Mouse (Mus musculus) T-cell, adult 2 months (primary cell): Measurements from ENCODE around the gene Mmp14.

Experiments used
- DNase-seq: peaks from one replicate; pipeline ENCODE4 v3.0.0; 2022; ENCODE audit warnings: low spot score

The Mmp14 gene

DNA sequence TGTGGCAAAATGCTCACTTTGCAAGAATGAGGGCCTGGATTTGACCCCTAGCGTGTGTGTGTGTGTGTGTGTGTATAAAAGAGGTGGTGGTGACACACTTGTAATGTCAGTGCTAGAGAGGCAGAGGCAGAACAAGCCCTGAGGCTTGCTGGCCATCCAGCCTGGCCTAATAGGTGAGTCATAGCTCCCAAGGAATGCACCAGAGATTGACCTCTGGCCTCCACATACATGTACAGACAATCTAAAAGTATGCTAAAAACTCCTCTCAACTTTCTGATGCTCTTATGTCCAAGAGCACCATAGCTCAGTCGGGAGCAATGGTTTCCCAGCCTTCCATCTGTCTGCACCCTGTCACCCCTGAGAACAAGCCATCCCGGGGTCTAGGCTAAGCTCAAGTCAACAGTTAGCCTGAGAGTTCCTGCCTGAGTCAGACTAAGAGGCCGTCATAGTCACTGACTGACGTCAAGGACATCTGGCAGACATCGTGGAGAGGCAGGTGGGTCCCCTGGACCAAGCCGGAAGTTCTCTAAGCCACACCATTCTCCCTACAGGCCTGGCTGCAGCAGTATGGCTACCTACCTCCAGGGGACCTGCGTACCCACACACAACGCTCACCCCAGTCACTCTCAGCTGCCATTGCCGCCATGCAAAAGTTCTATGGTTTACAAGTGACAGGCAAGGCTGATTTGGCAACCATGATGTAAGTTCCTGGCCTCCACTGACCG is 3.9 kb downstream of the Mmp14 start:
- DNase-seq: no peak

DNA sequence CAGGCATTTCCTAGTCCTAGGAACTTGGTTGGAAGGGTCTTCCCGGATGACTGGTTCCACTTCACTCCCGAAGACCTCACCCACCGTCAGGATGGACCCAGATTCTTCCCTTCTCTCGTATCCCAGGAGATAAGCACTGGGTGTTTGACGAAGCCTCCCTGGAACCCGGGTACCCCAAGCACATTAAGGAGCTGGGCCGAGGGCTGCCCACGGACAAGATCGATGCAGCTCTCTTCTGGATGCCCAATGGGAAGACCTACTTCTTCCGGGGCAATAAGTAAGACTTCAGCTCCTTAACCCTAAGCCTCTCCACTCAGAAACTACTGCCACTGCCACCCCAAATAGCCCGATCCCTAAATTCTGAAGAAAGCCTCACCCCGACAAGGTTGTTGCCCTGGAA is 7.7 kb downstream of the Mmp14 start:
- DNase-seq: no peak

DNA sequence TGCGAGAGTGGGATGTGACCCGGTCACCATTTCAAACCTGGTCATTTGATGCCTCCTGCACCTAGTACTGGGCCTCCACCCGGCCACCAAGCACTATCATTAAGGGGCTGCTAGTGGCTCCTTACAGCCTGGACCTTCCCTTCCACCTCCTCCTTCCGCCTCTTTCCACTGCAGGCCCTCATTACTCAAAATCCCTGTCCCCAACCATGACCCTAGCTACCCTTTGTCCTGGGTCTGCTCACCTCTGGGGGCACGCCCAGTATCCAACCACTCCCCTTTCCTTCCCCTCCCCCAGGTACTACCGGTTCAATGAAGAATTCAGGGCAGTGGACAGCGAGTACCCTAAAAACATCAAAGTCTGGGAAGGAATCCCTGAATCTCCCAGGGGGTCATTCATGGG is 8.2 kb downstream of the Mmp14 start:
- no peak for DNase-seq

DNA sequence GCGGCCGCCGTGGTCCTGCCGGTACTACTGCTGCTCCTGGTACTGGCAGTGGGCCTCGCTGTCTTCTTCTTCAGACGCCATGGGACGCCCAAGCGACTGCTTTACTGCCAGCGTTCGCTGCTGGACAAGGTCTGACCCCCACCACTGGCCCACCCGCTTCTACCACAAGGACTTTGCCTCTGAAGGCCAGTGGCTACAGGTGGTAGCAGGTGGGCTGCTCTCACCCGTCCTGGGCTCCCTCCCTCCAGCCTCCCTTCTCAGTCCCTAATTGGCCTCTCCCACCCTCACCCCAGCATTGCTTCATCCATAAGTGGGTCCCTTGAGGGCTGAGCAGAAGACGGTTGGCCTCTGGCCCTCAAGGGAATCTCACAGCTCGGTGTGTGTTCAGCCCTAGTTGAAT is 9.1 kb downstream of the Mmp14 start:
- no peak for DNase-seq

DNA sequence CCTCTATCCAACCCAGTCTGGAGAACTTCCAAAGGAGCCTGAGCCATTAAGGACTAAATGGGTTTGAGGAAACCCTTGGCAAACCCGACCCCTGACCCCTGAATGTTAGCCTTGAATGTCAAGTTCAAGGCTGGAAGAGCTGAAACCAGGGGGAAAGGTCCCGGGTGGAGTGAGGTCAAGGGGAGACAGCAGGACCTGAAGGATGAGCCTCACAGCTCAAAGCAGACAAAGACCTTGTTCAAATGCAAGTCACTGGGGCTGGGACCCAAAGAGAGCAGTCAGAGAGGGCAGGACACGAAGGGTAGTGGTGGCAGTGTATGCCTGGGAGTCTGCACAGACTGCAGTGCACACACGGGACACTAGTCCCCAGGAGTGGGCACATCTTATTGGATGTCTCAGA is 10.0 kb downstream of the Mmp14 start:
- DNase-seq: no peak

DNA sequence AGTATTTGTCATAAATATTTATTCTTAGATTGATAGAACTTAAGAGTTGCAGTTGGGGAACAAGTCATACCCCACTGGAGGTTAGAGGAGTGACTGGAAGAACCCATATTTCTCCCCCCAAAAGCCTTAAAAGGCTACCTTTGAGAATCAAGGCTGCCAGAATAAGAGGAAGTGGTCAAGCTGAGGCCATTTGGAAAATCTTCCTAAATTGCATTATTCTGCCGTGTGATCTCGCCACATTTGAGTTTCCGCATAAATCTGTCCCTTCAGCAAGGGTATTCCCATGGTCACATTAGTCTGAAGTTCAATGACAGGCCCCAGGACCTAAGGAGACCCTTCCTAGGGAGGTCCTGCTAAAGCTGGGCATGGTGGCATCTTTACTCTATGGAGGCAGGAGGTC is 11.1 kb downstream of the Mmp14 start:
- no peak for DNase-seq

DNA sequence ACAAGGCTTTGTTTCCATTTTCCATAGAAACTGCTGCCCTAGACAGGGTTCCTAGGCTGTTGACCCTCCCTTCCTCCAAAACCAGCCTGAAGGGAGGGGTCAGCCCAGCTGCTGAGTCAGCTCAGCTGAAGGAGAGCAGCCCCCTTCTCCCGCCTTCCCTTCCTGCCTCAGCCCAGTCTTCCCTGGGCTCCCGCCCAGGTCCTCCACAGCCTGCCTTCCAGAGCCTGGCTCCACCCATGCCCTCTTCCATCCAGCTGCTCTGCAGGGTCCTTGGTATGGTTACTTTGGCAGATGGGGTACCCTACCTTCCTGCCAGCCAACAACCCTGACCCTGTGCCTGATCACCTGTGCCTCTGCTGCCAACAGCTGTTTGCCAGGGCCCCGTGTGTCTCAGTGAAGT is 11.8 kb downstream of the Mmp14 start:
- DNase-seq: no peak

DNA sequence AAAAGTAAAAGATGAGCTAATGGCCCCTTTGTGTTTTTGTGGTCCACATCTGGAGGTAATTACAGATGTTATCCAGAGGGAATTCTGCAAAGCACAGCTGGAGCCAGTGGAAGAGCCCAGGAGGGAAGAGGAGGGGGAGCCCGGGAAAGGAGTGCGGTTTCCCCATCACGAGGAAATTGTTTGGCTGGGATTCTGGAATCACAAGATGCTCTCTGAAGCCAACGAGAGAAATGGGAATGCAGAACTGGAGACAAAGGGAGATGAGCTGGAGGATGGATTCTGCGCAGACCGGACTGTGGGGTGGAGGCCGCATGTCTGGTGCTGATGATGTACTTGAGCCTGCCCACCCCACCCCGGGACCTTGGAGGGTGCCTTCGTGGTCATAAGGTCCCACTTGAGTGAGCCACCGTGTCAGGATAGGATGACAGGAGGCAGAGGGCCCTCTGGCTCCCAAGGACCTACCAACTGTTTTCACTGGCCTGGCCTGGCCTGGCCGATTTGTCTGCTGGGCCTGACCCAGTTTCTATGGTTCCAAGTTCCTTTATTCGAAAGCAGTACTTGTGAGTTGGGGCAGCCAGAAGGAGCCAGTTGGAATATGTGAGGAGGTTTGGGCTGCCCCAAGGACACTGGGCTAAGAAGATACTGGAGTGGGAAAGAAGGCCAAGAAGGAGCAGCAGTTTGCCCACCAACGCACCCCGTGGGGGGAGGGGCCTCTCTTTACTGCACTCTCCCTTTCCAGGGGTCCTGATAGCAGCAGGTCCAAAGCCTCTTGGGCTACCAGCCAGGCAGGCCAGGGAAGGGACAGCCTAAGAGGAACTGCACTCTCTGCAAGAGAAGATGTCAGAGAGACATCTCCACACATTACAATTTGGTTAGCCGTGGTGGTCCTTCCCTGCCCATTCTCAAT is 12.6 kb downstream of the Mmp14 start:
- no peak for DNase-seq

DNA sequence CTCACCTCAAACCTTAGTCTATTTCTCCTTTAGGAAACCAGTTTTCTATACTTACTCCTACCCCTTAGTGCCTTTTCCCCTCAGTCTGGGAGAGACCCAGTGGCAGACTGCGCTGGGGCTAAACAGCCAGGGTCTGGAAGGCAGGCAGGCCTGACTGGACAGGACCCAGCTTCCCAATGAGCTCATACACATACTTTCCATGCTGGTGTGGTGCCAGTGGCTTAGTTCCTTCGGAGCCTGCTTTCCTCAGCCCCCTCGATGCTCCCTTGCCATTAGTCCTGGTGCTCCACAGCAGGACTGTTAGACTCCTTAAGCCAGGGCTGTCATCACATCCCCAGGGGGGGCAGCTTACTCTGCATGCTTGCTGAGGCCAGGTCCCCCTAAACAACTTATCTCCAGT is 14.1 kb downstream of the Mmp14 start:
- DNase-seq: no peak

DNA sequence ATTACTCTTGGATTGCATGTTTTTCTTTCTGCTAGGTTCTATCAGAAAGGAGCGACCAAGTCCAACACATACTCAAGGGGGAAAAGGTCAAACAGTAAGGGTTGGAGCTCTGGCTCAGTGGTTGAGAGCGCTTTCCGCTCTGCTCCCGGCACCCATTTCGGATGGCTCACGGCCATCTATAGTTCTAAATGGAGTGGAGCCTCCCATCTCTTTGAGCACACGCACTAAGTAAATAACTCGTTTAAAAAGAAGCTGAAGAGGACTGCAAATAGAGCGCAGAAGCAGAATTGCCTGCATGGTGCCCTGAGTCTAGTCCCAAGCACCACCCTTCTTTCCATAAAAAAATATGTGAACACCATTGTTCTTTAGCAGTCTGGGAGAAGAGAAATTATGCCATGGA is 22.2 kb downstream of the Mmp14 start:
- DNase-seq: no peak

DNA sequence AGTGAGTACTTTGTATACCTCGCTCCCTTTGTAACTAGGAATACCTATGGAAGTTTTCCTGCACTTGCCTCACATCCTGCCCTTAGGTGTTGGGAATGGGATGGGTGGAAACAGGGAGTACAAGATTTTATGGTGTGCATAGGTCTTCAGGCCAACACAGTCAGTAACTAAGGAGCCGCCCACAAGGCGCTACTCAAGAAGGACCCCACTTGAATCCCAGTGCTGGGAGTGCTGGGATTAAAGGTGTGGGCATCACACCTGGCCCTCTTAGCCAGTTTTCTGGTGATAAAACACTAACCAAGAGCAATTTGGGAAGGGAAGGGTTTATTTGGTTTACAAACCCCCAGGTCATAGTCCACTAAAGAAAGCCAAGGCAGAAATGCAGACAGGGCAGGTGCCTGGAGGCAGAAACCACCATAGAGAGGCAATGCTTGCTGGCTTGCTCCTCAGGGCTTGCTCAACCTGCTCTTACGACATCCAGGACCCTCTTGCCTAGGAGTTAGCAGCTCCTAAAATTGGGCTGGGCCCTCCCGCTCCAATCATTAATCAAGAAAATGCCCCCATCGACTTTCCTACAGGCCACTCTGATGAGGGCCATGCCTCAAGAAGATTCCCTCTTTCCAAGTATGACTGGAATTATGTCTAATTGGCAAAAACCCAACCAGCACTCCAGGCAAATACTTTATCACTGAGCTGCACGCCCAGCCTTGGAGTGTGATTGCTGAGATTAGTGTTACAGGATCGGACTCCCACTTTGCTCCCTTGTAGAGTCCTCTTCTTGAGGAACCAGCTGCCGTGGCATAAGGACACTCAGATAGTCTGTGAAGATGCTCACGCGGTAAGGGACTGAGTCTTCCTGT is 23.5 kb downstream of the Mmp14 start:
- no peak for DNase-seq

DNA sequence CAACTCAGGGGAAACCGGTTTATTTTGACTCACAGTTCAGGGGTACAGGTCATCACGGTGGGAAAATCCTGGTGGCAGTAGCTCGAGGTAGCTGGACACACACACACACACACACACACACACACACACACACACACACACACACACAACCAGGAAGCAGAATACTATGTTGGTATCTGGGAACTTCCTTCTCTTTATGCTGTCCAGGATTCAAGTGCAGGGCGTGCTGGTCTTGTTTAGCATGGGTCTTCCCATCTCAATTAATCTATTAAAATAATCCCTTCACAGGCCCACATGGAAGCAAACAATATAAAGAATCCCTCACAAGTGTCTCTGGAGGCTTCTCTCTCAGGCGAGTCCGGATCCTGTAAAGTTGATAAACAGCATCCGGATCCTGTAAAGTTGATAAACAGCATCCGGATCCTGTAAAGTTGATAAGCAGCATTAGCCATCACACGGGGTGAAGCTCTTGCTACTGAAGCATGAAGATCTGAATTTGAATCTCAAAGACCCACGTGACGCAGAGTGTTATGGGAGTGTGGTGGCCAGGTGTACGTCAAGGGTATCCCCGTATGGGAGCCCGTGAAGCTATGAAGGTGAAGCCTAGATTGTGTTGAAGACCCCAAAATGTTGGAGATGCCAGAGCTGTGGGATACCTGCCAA is 26.6 kb downstream of the Mmp14 start:
- DNase-seq: no peak

DNA sequence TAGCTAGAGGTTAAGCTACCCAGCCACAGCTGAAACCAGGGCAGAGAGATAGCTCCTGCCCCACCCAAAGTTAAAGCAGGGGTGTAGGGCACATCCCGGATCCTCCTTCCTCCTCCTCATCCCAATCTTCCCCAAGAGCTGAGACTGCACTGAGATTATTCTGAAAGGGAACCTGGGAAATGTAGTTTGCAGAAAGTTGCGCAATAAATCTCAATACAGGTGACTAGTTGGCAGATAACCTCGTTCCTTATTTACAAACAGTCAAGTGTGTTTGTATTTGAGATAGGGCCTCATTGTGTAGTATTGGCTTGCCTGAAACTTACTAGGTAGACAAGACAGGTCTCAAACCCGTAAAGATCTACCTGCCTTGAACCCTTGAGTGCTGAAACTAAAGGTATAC is 30.7 kb downstream of the Mmp14 start:
- no peak for DNase-seq

DNA sequence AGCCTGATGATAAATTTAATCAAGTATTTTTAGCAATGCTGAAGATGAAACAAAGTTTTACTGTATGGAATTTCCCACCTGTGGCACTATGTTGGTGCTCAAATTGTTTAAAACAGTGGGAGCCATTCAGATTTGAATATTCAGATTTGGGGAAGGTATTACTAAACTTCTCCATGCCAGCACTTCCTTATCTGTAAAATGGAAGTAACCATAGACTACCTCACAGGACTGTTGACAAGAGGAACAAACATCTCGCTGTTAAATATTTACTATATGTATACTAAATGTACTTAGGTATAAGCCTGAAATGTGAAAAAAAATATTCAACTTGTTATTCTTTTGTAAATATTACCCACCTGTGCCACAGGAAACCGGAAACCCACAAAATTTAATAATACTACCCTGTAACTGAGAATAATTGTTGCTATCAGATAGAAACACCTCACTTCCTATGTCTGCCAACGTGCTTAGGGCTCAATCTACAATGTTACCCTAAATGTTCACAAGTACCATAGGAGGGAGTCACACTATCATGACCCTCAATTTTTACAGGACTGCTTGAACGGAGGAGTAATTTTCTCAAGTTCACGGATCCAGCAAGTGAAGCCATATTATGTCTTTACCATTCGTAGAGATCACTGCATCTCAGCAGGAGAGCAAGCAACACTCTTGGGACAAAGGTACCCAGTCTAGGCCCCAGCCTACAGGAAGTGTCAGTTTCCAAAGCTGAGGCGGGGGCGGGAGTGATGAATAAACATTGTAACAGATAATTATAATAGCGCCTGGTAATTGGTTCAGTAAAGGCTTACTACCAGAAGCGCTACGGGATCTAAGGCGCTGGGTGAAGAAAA is 31.9 kb downstream of the Mmp14 start:
- DNase-seq: no peak

DNA sequence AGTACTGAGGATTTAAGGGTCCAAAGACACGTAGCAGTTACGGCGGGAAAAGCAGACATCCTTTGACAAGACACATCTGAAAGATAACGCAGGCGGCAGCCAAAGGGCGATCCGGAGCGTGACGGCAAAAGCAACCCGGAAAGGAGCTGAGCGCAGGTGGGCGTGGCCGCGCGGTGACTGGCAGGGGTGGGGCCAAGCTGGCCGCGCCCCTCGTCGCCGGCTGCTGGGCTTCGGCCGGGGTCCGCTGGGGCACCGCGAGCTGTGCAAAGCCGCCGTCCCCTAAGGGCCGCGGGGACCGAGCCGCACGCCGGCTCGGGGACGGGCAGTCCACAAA is 32.5 kb downstream of the Mmp14 start, which contains the start of gene Lrp10:
Gene Lrp10 (plus strand): TSS at position 179 of the 334 bp plus-strand sequence.
- peak; percentile 89 for DNase-seq

DNA sequence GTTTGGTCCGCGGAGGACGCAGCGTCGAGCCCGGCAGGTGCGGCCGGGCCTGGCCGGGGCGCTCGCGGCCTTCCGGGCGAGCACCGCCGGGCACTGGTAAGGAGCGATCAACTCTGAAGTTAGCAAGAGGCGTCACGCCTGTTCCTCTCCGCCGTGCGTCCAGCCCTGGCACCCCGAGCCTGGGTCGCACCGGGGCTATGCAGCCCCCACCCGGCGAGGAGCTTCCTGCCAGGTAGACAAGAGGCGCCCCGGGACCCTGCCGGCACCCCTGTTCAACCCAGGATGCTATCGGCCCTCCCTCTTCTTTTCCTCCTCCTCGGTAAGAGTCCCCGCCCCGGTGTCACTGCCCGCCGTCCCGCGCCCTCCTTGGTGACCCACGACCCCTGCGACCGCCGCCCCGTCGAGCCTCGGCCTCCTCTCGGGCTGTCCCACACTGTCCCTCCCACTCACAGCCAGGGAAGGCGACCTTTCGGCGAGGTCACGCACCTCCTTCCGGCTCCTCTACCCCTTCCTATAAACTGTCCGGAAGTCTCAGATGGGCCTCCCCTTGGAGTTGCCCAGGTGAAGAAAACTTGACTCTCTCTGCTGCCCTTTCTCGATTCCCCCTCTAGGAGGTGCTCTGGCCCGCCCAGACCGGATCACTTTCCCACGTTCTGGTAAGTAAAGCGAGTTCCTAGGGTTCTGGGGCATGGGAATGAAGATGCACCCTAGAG is 33.0 kb downstream of the Mmp14 start:
- peak; percentile 78 for DNase-seq

DNA sequence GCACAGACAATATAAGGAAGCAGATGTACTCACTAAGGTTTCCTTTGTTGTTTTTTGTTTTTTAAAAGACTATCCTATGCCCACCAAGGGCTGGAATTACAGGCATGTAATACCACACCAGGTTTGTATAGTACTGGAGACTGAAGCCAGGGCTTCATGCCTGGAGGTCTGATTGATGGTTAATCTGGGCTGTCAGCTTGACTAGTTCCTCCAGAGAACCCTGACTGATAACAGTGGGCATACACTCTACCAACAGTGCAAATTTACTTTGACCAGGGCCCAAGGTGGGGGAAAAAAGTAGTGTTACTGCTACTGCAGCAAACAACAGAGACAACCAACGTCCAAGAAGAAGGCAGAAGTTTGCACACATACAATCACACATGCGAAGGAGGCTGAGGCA is 40.1 kb downstream of the Mmp14 start:
- DNase-seq: no peak

DNA sequence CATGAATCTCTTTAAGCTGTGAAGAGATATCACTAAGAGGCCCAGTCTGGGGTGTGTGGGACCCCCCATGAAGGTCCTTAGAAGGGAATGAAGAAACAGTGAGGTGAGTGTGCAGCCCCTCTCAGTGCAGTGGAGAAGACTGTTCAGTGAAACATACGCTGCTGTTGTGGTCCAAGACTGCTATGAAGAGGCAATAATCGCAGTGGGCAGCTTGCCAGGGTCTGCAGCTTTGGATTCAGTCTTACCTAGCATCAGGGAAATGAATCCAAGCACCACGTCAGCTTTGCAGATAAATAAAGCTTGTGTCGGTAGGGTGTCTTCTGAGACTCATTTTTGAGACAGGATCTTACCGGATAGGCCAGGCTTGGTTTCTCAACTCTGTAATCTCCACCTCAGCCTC is 41.3 kb downstream of the Mmp14 start:
- no peak for DNase-seq

DNA sequence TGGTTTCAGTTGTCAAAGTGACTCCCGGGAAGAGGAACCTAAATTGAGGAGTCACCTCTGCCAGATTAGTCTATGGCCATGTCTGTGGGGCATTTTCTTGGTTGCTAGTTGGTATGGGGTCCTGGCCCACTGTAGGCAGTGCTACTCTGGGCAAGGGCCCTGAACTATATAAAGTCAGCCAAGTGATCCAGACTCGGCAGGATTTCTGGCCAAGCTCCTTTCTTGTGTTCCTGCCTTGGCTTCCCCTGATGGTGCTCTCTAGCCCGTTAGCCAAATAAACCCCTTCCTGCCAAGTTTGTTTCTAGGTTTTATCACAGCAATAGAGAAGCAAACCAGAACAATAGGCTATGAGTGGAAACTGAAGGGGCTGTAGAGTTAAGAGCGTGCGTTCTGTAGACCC is 43.3 kb downstream of the Mmp14 start:
- no peak for DNase-seq
